Mouse (Mus musculus): ENCODE data around the gene Fchsd2. TPM values are rescaled to one million over a fixed set of nuclear protein-coding genes. Genes with fewer than 3 reads are reported as not detected.

The Fchsd2 gene
- polyA plus RNA-seq, 1 experiment, result 21.5 TPM

DNA sequence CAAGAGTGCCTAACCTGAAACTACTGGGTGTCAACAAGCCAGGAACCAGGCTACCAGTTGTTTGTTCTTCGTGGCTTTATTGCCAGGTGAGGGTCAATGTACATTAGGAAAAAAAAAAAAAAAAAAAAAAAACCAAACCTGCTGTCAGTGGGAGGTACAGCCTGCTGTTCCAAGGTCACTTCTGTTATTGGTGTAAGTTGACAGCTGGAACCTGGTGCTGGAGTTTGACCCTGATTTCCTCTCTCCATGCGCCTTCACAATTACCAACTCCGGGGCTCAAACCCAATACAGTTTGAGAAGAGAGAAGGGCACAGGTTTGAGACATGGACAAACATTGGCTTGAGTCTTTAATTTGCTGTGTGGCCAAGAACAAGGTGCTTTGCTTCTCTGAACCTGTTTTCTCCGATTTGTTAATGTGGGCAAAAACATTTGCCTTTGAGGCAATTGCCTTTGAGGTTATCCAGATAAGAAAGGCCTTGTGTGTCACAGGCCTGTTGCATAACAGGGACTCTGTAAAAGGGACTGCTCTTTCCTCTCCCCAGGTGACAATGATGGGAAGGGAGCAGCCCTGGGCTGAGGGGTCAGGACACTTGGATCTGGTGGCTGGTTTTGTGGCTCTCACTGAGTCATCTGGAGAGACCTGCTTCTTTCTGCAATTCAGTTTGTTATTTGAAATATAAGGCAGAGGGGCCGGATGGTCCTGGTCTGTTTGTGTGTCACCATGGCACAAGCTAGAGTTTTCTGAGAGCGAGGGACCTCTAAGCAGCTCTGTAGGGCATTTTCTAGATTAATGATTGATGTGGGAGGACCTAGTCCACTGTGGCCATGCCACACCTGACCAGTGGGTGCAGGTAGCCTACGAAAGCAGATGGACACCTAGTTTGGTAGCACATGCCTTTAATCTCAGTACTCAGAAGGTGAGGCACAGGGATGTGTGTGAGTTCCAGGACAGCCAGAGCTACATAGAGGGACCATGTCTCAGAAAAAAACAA is 27.7 kb upstream of the Fchsd2 start:
- TF ChIP-seq POLR2A (IDR thresholded peaks at IDR 0.05; ENCODE audit: low read depth, low read length) (no peak), CTCF (IDR thresholded peaks at IDR 0.05; ENCODE audit: extremely low read depth, insufficient read depth, insufficient read length, insufficient replicate concordance) (no peak)
- DNase-seq (ENCODE audit: low read depth in 1 of 2, low spot score in 2 of 2), result no peak
- Histone ChIP-seq H3K36me3 (ENCODE audit: control insufficient read depth, insufficient read depth, low read length) (no peaks in the 10 kb centered on the region), H3K27me3 (ENCODE audit: control insufficient read depth, insufficient read depth, low read length) (no peaks in the 10 kb centered on the region), H3K4me1 (ENCODE audit: control insufficient read depth, insufficient read depth, insufficient read length) (peaks cover 29% of the 10 kb centered on the region; the same call in 1 of the 2 replicates), H3K27ac (ENCODE audit: insufficient read depth, low read length) (no peak overlapping the region), H3K4me3 (ENCODE audit: extremely low read depth, insufficient read depth, insufficient read length) (no peak overlapping the region)
- 87% methylated on average over 7 of the region's 7 CpGs for WGBS

DNA sequence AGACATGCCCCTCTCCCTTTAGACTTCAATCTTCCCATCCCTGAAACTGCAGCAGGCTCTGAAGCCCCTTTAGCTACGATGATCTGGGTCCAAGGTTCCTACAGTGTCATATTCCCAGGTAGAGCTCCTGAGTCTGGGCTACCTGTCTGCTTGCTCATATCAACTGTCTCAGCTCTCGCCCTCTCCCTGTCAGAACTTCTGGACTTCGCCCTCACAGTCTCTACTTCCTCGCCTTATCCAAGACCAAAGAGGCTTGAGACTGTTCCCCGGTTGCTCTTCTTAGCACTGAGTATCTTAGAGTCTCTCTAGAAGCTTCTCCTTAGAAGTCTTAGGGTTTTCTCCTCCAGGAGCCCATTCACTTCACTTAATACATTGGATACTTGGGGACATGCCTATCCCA is 26.7 kb upstream of the Fchsd2 start:
- H3K27ac ChIP-seq (ENCODE audit: insufficient read depth, low read length), result no peak overlapping the region
- H3K4me3 ChIP-seq (ENCODE audit: extremely low read depth, insufficient read depth, insufficient read length), result no peak overlapping the region
- peaks cover 28% of the 10 kb centered on the region; the same call in 1 of the 2 replicates for H3K4me1 ChIP-seq (ENCODE audit: control insufficient read depth, insufficient read depth, insufficient read length)
- WGBS, result 92% methylated on average over 5 of the region's 5 CpGs
- no peak for DNase-seq (ENCODE audit: low read depth in 1 of 2, low spot score in 2 of 2)
- no peaks in the 10 kb centered on the region for H3K36me3 ChIP-seq (ENCODE audit: control insufficient read depth, insufficient read depth, low read length)
- H3K27me3 ChIP-seq (ENCODE audit: control insufficient read depth, insufficient read depth, low read length), result no peaks in the 10 kb centered on the region
- no peak for TF ChIP-seq CTCF (IDR thresholded peaks at IDR 0.05; ENCODE audit: extremely low read depth, insufficient read depth, insufficient read length, insufficient replicate concordance)
- TF ChIP-seq POLR2A (IDR thresholded peaks at IDR 0.05; ENCODE audit: low read depth, low read length), result no peak

- TF ChIP-seq CTCF (IDR thresholded peaks at IDR 0.05; ENCODE audit: extremely low read depth, insufficient read depth, insufficient read length, insufficient replicate concordance) (no peak), POLR2A (IDR thresholded peaks at IDR 0.05; ENCODE audit: low read depth, low read length) (no peak)
- H3K36me3 ChIP-seq (ENCODE audit: control insufficient read depth, insufficient read depth, low read length), result no peaks in the 10 kb centered on the region
- WGBS, result 35% methylated on average over 3 of the region's 3 CpGs
Measured at GRCm38 (mm10) chr7:101066650-101067346, 25.9 kb upstream of the Fchsd2 start.

GRCm38 (mm10) chr7:101067521-101067920 is 25.1 kb upstream of the Fchsd2 start:
- Histone ChIP-seq H3K27ac (ENCODE audit: insufficient read depth, low read length) (peak overlapping the region; percentile 39; the same call in 1 of the 2 replicates), H3K27me3 (ENCODE audit: control insufficient read depth, insufficient read depth, low read length) (no peaks in the 10 kb centered on the region), H3K36me3 (ENCODE audit: control insufficient read depth, insufficient read depth, low read length) (no peaks in the 10 kb centered on the region), H3K4me3 (ENCODE audit: extremely low read depth, insufficient read depth, insufficient read length) (no peak overlapping the region), H3K4me1 (ENCODE audit: control insufficient read depth, insufficient read depth, insufficient read length) (peaks cover 32% of the 10 kb centered on the region; the same call in 1 of the 2 replicates)
- TF ChIP-seq CTCF (IDR thresholded peaks at IDR 0.05; ENCODE audit: extremely low read depth, insufficient read depth, insufficient read length, insufficient replicate concordance) (no peak), POLR2A (IDR thresholded peaks at IDR 0.05; ENCODE audit: low read depth, low read length) (no peak)
- no peak for DNase-seq (ENCODE audit: low read depth in 1 of 2, low spot score in 2 of 2)
- 58% methylated on average over 2 of the region's 2 CpGs for WGBS

More at GRCm38 (mm10) chr7:101066650-101067346, 25.9 kb upstream of the Fchsd2 start:
- H3K27ac ChIP-seq (ENCODE audit: insufficient read depth, low read length), result peak overlapping the region; percentile 39
- peaks cover 28% of the 10 kb centered on the region; the same call in 1 of the 2 replicates for H3K4me1 ChIP-seq (ENCODE audit: control insufficient read depth, insufficient read depth, insufficient read length)
- H3K4me3 ChIP-seq (ENCODE audit: extremely low read depth, insufficient read depth, insufficient read length), result no peak overlapping the region
- no peaks in the 10 kb centered on the region for H3K27me3 ChIP-seq (ENCODE audit: control insufficient read depth, insufficient read depth, low read length)
- DNase-seq (ENCODE audit: low read depth in 1 of 2, low spot score in 2 of 2), result no peak

GRCm38 (mm10) chr7:101069271-101069670 is 23.4 kb upstream of the Fchsd2 start:
- TF ChIP-seq CTCF (IDR thresholded peaks at IDR 0.05; ENCODE audit: extremely low read depth, insufficient read depth, insufficient read length, insufficient replicate concordance), result no peak
- TF ChIP-seq POLR2A (IDR thresholded peaks at IDR 0.05; ENCODE audit: low read depth, low read length), result no peak
- Histone ChIP-seq H3K27ac (ENCODE audit: insufficient read depth, low read length) (no peak overlapping the region), H3K4me1 (ENCODE audit: control insufficient read depth, insufficient read depth, insufficient read length) (peaks cover 37% of the 10 kb centered on the region; the same call in 1 of the 2 replicates), H3K4me3 (ENCODE audit: extremely low read depth, insufficient read depth, insufficient read length) (no peak overlapping the region), H3K27me3 (ENCODE audit: control insufficient read depth, insufficient read depth, low read length) (no peaks in the 10 kb centered on the region), H3K36me3 (ENCODE audit: control insufficient read depth, insufficient read depth, low read length) (no peaks in the 10 kb centered on the region)
- 69% methylated on average over 6 of the region's 6 CpGs for WGBS
- DNase-seq (ENCODE audit: low read depth in 1 of 2, low spot score in 2 of 2), result no peak

- peaks cover 37% of the 10 kb centered on the region; the same call in 1 of the 2 replicates for H3K4me1 ChIP-seq (ENCODE audit: control insufficient read depth, insufficient read depth, insufficient read length)
- 38% methylated on average over 4 of the region's 4 CpGs for WGBS
- TF ChIP-seq POLR2A (IDR thresholded peaks at IDR 0.05; ENCODE audit: low read depth, low read length), result no peak
Measured at GRCm38 (mm10) chr7:101070406-101070805, 22.3 kb upstream of the Fchsd2 start.

More at GRCm38 (mm10) chr7:101070406-101070805, 22.3 kb upstream of the Fchsd2 start:
- H3K36me3 ChIP-seq (ENCODE audit: control insufficient read depth, insufficient read depth, low read length), result no peaks in the 10 kb centered on the region
- no peaks in the 10 kb centered on the region for H3K27me3 ChIP-seq (ENCODE audit: control insufficient read depth, insufficient read depth, low read length)
- H3K4me3 ChIP-seq (ENCODE audit: extremely low read depth, insufficient read depth, insufficient read length), result no peak overlapping the region
- no peak for DNase-seq (ENCODE audit: low read depth in 1 of 2, low spot score in 2 of 2)
- H3K27ac ChIP-seq (ENCODE audit: insufficient read depth, low read length), result peak overlapping the region; percentile 31; the same call in 1 of the 2 replicates
